In the genomic region with DNA sequence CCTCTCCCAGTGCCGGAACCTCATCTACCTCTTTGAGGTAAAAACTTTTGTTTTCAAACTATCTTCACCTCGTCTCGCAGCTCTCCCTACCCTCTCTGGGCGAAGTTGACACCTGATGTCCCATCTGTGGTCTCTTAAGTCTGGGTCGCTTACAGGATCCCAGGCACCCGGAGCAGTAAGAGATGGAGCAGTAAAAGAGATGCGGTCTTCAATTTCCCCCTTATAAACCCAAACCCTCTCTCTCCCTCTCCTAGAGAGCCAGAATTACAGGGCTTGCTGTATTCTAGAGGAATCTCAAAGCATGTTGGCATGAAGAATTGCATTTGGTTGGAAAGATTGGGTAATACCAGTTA, we compare ENCODE assay signal across 8 mouse cellular contexts. TPM values are rescaled to one million over a fixed set of nuclear protein-coding genes. Genes with fewer than 3 reads are reported as not detected.
DNase-seq lines count a peak whose midpoint lies in the region; ATAC-seq and TF ChIP-seq lines count a peak whose summit lies in the region.

No protein-coding gene starts in this region.

- peaks cover 12% of the 10 kb centered on the region for H3K36me3 ChIP-seq in heart, embryonic 10.5 days
- H3K36me3 ChIP-seq in ES-Bruce4 (ENCODE audit: control insufficient read depth, insufficient read depth, low read length, poor library complexity, severe bottlenecking), result peaks cover 8% of the 10 kb centered on the region
- H3K36me3 ChIP-seq in forebrain, embryonic 16.5 days (ENCODE audit: control insufficient read depth, insufficient read depth), result peaks cover 6% of the 10 kb centered on the region; the same call in 1 of the 2 replicates
- H3K36me3 ChIP-seq in liver, embryonic 16.5 days (ENCODE audit: control insufficient read depth, insufficient read depth), result peaks cover 9% of the 10 kb centered on the region

- H3K9me3 ChIP-seq in heart, embryonic 10.5 days, result no peaks in the 10 kb centered on the region
- no peaks in the 10 kb centered on the region for H3K9me3 ChIP-seq in ES-Bruce4 (replicated peaks; ENCODE audit: control insufficient read depth, insufficient read depth, low read length, poor library complexity, severe bottlenecking)
- H3K9me3 ChIP-seq in forebrain, embryonic 16.5 days (ENCODE audit: control insufficient read depth, low read length), result no peaks in the 10 kb centered on the region
- H3K9me3 ChIP-seq in liver, embryonic 16.5 days (replicated peaks; ENCODE audit: control insufficient read depth, low read length), result no peaks in the 10 kb centered on the region

- DNase-seq in heart, embryonic 10.5 days (ENCODE audit: low spot score), result no peak
- no peak for DNase-seq in heart, postnatal 25 days (ENCODE audit: low spot score)
- DNase-seq in T-cell, adult 2 months (ENCODE audit: low spot score), result no peak
- DNase-seq in ovary, postnatal 14 days (ENCODE audit: low spot score), result no peak
- DNase-seq in layer of hippocampus, adult 9-10 months (ENCODE audit: low spot score), result no peak

- TF ChIP-seq EP300 in ES-Bruce4 (IDR thresholded peaks at IDR 0.05; ENCODE audit: insufficient read depth, low read depth, low read length), result no peak

- intact Hi-C loops in heart, postnatal 25 days (cut with DNase I), result loop anchor here (2.0 kb wide), 1 partner anchor 31 kb away; the partner anchor contains the start of gene Cers2

- WGBS in heart, embryonic 10.5 days, result 2% methylated on average over 7 of the region's 7 CpGs
- WGBS in forebrain, embryonic 16.5 days, result 1% methylated on average over 7 of the region's 7 CpGs
- WGBS in liver, embryonic 16.5 days (ENCODE audit: insufficient replicate concordance), result 3% methylated on average over 7 of the region's 7 CpGs

- TF ChIP-seq POLR2A in ES-Bruce4 (IDR thresholded peaks at IDR 0.05; ENCODE audit: insufficient read depth, low read length), result no peak

- peaks cover 22% of the 10 kb centered on the region for H3K4me1 ChIP-seq in heart, embryonic 10.5 days
- no peaks in the 10 kb centered on the region for H3K4me1 ChIP-seq in ES-Bruce4 (ENCODE audit: control insufficient read depth, insufficient read depth, low read length)
- peaks cover 24% of the 10 kb centered on the region for H3K4me1 ChIP-seq in forebrain, embryonic 16.5 days (replicated peaks; ENCODE audit: control insufficient read depth, insufficient read depth, low read length)
- H3K4me1 ChIP-seq in liver, embryonic 16.5 days (ENCODE audit: control insufficient read depth, low read depth, low read length), result peaks cover 48% of the 10 kb centered on the region

- H3K4me2 ChIP-seq in forebrain, embryonic 16.5 days (ENCODE audit: low read length), result peak overlapping the region; percentile 93
- peak overlapping the region; percentile 90 for H3K4me2 ChIP-seq in liver, embryonic 16.5 days (ENCODE audit: low read depth, low read length)

- peak overlapping the region; percentile 83 for H3K4me3 ChIP-seq in heart, embryonic 10.5 days
- peak overlapping the region; percentile 70 for H3K4me3 ChIP-seq in ES-Bruce4 (ENCODE audit: low read depth, low read length)
- H3K4me3 ChIP-seq in forebrain, embryonic 16.5 days (replicated peaks; ENCODE audit: low read length), result peak overlapping the region; percentile 85
- peak overlapping the region; percentile 83 for H3K4me3 ChIP-seq in liver, embryonic 16.5 days (ENCODE audit: low read depth, low read length)

- no peaks in the 10 kb centered on the region for H3K27me3 ChIP-seq in heart, embryonic 10.5 days (ENCODE audit: insufficient read depth, poor library complexity, severe bottlenecking)
- no peaks in the 10 kb centered on the region for H3K27me3 ChIP-seq in ES-Bruce4 (ENCODE audit: control insufficient read depth, insufficient read depth, low read length, poor library complexity, severe bottlenecking)
- no peaks in the 10 kb centered on the region for H3K27me3 ChIP-seq in forebrain, embryonic 16.5 days (replicated peaks; ENCODE audit: control insufficient read depth, insufficient read depth, low read length)
- H3K27me3 ChIP-seq in liver, embryonic 16.5 days (ENCODE audit: control insufficient read depth, insufficient read depth, low read depth, low read length), result no peaks in the 10 kb centered on the region

- peak overlapping the region; percentile 95 for H3K27ac ChIP-seq in heart, embryonic 10.5 days
- peak overlapping the region; percentile 95 for H3K27ac ChIP-seq in ES-Bruce4 (ENCODE audit: insufficient read depth, low read length)
- peak overlapping the region; percentile 96 for H3K27ac ChIP-seq in forebrain, embryonic 16.5 days (ENCODE audit: low read length)
- peak overlapping the region; percentile 89 for H3K27ac ChIP-seq in liver, embryonic 16.5 days (ENCODE audit: low read length)

- no peak for ATAC-seq in forebrain, embryonic 16.5 days
- no peak for ATAC-seq in liver, embryonic 16.5 days (ENCODE audit: low read depth)

- H3K9ac ChIP-seq in ES-Bruce4 (ENCODE audit: low read depth, poor library complexity, severe bottlenecking), result peak overlapping the region; percentile 65
- peak overlapping the region; percentile 91 for H3K9ac ChIP-seq in forebrain, embryonic 16.5 days (replicated peaks; ENCODE audit: low read depth, low read length)
- peak overlapping the region; percentile 95 for H3K9ac ChIP-seq in liver, embryonic 16.5 days (ENCODE audit: low read depth, low read length)

- TF ChIP-seq CTCF in ES-Bruce4 (IDR thresholded peaks at IDR 0.05; ENCODE audit: low read depth, low read length), result no peak

RNA-seq across cellular contexts. Expression of gene Prune1, which starts 1.7 kb away (rescaled TPM):
- polyA plus RNA-seq in heart, embryonic 10.5 days (2016; fragmentation: Nextera tagmentation; extraction: Ambion mirVana), result 30.7 and 31.1 TPM in 2 replicates
- total RNA-seq in heart, postnatal 25 days (2021), result 10 to 100 TPM; 22.1 to 22.8 TPM
- polyA plus RNA-seq in ES-Bruce4 (2011; ENCODE audit: insufficient read depth, insufficient read length, low read depth, missing spikeins), result 42.9 and 43.9 TPM in 2 replicates
- polyA plus RNA-seq in forebrain, embryonic 16.5 days (2015; fragmentation: Nextera tagmentation; extraction: Ambion mirVana), result 45.8 and 55.6 TPM in 2 replicates
- polyA plus RNA-seq in liver, embryonic 16.5 days (2015; fragmentation: Nextera tagmentation; extraction: Ambion mirVana), result 8.8 and 9.5 TPM in 2 replicates

RNA-seq across cellular contexts. Expression of gene Mindy1, which starts 2.4 kb away (rescaled TPM):
- polyA plus RNA-seq in heart, embryonic 10.5 days (2016; fragmentation: Nextera tagmentation; extraction: Ambion mirVana), result 26.2 and 27.0 TPM in 2 replicates
- 10 to 100 TPM; 20.2 to 23.4 TPM for total RNA-seq in heart, postnatal 25 days (2021)
- polyA plus RNA-seq in ES-Bruce4 (2011; ENCODE audit: insufficient read depth, insufficient read length, low read depth, missing spikeins), result 43.6 and 48.0 TPM in 2 replicates
- 43.6 and 44.3 TPM in 2 replicates for polyA plus RNA-seq in forebrain, embryonic 16.5 days (2015; fragmentation: Nextera tagmentation; extraction: Ambion mirVana)
- 21.5 and 23.2 TPM in 2 replicates for polyA plus RNA-seq in liver, embryonic 16.5 days (2015; fragmentation: Nextera tagmentation; extraction: Ambion mirVana)

RNA-seq across cellular contexts. Expression of gene Anxa9, which starts 23.4 kb away (rescaled TPM):
- polyA plus RNA-seq in heart, embryonic 10.5 days (2016; fragmentation: Nextera tagmentation; extraction: Ambion mirVana), result 1.6 and 2.5 TPM in 2 replicates
- under 1 TPM; 0.52 to 0.59 TPM for total RNA-seq in heart, postnatal 25 days (2021)
- polyA plus RNA-seq in ES-Bruce4 (2011; ENCODE audit: insufficient read depth, insufficient read length, low read depth, missing spikeins), result 1.9 and 2.0 TPM in 2 replicates
- polyA plus RNA-seq in forebrain, embryonic 16.5 days (2015; fragmentation: Nextera tagmentation; extraction: Ambion mirVana), result 0.51 and 0.86 TPM in 2 replicates
- polyA plus RNA-seq in liver, embryonic 16.5 days (2015; fragmentation: Nextera tagmentation; extraction: Ambion mirVana), result 2.2 and 2.5 TPM in 2 replicates

RNA-seq across cellular contexts. Expression of gene Cers2, which starts 31.0 kb away (rescaled TPM):
- polyA plus RNA-seq in heart, embryonic 10.5 days (2016; fragmentation: Nextera tagmentation; extraction: Ambion mirVana), result 147 TPM in 2 replicates
- 10 to 100 TPM; 35.9 to 40.4 TPM for total RNA-seq in heart, postnatal 25 days (2021)
- polyA plus RNA-seq in ES-Bruce4 (2011; ENCODE audit: insufficient read depth, insufficient read length, low read depth, missing spikeins), result 99.9 and 103 TPM in 2 replicates
- 104 and 108 TPM in 2 replicates for polyA plus RNA-seq in forebrain, embryonic 16.5 days (2015; fragmentation: Nextera tagmentation; extraction: Ambion mirVana)
- 111 and 117 TPM in 2 replicates for polyA plus RNA-seq in liver, embryonic 16.5 days (2015; fragmentation: Nextera tagmentation; extraction: Ambion mirVana)

RNA-seq across cellular contexts. Expression of gene Bnipl, which starts 32.6 kb away (rescaled TPM):
- polyA plus RNA-seq in heart, embryonic 10.5 days (2016; fragmentation: Nextera tagmentation; extraction: Ambion mirVana), result 0.22 and 0.43 TPM in 2 replicates
- not detected for total RNA-seq in heart, postnatal 25 days (2021)
- 4.1 and 4.8 TPM in 2 replicates for polyA plus RNA-seq in ES-Bruce4 (2011; ENCODE audit: insufficient read depth, insufficient read length, low read depth, missing spikeins)
- polyA plus RNA-seq in forebrain, embryonic 16.5 days (2015; fragmentation: Nextera tagmentation; extraction: Ambion mirVana), result 0.23 TPM in 1 of 2 replicates, not detected in the other
- not detected in 2 replicates for polyA plus RNA-seq in liver, embryonic 16.5 days (2015; fragmentation: Nextera tagmentation; extraction: Ambion mirVana)
